Mouse (Mus musculus) E14TG2a.4 (cell line): ENCODE measurements around the gene Rtf2.

Experiments used
- H3K27me3 ChIP-seq: 2 replicates; pipeline ENCODE4 v1.6.1; 2014; ENCODE audit warnings: low read length, control low read depth; ENCODE audit not compliant: insufficient read depth
- H3K36me3 ChIP-seq: 2 replicates; pipeline ENCODE4 v1.6.1; 2014; ENCODE audit warnings: low read length, control low read depth; ENCODE audit not compliant: insufficient read depth
- H3K4me1 ChIP-seq: replicated peaks from 2 replicates; pipeline ENCODE4 v1.6.1; 2014; ENCODE audit warnings: low read depth, low read length, control low read depth
- H3K4me3 ChIP-seq: replicated peaks from 2 replicates; pipeline ENCODE4 v1.5.1; 2014; ENCODE audit warnings: mild to moderate bottlenecking, low read length
- H3K9me3 ChIP-seq: 2 replicates; pipeline ENCODE4 v1.6.1; 2014; ENCODE audit warnings: low read length, control low read depth
- CTCF ChIP-seq: conservative IDR thresholded peaks from 2 replicates; pipeline ENCODE4 v1.5.1; 2014; ENCODE audit warnings: low read length
- NANOG ChIP-seq: IDR thresholded peaks from 2 replicates; pipeline ENCODE4 v1.6.1; 2014; ENCODE audit warnings: borderline replicate concordance, low read length, mixed read lengths
- POU5F1 ChIP-seq: IDR thresholded peaks from 2 replicates; pipeline ENCODE4 v1.6.1; 2014; ENCODE audit warnings: low read length, borderline replicate concordance

Rtf2 gene

DNA sequence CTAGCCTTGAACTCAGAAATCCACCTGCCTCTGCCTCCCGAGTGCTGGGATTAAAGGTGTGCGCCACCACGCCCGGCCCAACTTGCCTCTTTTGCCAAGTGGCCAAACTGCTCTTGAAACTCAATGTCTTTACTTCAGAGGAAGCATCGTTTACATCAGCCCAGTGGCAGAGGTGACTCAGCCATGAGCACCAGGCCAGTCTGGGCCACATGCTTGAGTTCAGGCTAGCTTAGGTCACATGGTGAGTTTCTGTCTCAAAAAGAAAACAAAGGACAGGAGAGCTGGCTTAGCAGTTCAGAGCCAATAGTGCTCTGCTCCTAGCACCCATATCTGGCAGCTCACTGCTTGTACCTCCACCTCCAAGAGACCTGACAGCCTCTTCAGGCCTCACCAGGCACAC, 26.9 kb downstream of the Rtf2 start:
- Histone ChIP-seq H3K27me3 (no peaks in the 10 kb centered on the region), H3K36me3 (peaks cover 78% of the 10 kb centered on the region), H3K4me3 (no peak overlapping the region), H3K4me1 (peaks cover 8% of the 10 kb centered on the region), H3K9me3 (no peaks in the 10 kb centered on the region)
- TF ChIP-seq POU5F1: no peak
- TF ChIP-seq CTCF: no peak
- no peak for TF ChIP-seq NANOG

GRCm38 (mm10) chr2:172468346-172468819, 28.0 kb downstream of the Rtf2 start:
- no peak for TF ChIP-seq CTCF
- no peak for TF ChIP-seq POU5F1
- no peak for TF ChIP-seq NANOG
- no peaks in the 10 kb centered on the region for H3K9me3 ChIP-seq
- H3K4me1 ChIP-seq: peaks cover 8% of the 10 kb centered on the region
- no peak overlapping the region for H3K4me3 ChIP-seq
- no peaks in the 10 kb centered on the region for H3K27me3 ChIP-seq
- H3K36me3 ChIP-seq: peaks cover 66% of the 10 kb centered on the region

DNA sequence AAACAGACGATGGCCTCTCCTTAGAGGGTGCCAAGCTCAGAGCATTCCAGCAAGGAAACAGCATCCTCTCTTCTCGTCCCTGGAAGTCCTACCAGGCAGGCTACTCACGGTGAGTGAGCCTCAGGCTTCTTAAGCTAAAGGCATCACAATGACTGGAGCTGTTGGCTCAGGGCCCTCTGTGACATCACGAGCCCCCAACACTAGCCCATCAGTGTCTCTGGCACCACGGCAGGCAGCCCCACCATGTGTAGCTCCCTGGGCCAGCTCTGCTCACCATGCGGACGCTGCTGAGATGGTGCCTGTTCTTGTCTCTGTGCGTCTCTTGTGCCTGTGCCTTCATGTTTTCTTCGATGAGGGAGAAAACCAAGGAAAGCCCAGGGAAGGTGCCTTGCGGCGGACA, 32.0 kb downstream of the Rtf2 start, which contains the start of gene Fam209:
Gene Fam209, plus strand, starts transcription at position 203 of the 400 bp plus-strand sequence.
- peaks cover 27% of the 10 kb centered on the region for H3K36me3 ChIP-seq
- no peak for TF ChIP-seq POU5F1
- no peak within 1 kb of the TSS for H3K4me3 ChIP-seq
- H3K9me3 ChIP-seq: no peaks in the 10 kb centered on the region
- H3K27me3 ChIP-seq: no peaks in the 10 kb centered on the region
- peaks cover 5% of the 10 kb centered on the region; the same call in 1 of the 2 replicates for H3K4me1 ChIP-seq

DNA sequence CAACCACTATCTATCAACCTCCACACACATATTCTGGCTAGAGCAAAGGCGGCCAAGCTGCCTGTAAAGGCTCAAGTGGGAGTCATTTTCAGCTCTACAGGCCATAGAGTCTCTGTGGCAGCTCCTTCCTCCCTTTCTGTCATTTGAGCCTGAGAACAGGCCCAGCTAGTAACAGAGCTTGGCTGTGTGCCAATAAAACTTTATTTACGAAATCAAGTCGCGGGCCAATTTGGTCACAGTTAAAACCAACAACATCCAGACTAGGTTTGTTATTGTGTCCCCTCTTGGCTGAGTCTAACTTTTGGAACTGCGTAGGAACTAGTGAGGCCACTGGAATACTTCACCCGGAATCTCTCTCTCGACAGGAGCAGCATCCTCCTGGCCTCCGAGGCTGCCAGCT, 33.2 kb downstream of the Rtf2 start:
- Histone ChIP-seq H3K27me3 (no peaks in the 10 kb centered on the region), H3K9me3 (no peaks in the 10 kb centered on the region), H3K4me3 (no peak overlapping the region), H3K36me3 (peaks cover 14% of the 10 kb centered on the region), H3K4me1 (peaks cover 15% of the 10 kb centered on the region)
- no peak for TF ChIP-seq NANOG
- TF ChIP-seq POU5F1: no peak
- no peak for TF ChIP-seq CTCF

- Histone ChIP-seq H3K9me3 (no peaks in the 10 kb centered on the region), H3K36me3 (peaks cover under 1% of the 10 kb centered on the region; the same call in 1 of the 2 replicates), H3K4me1 (peaks cover 19% of the 10 kb centered on the region), H3K4me3 (no peak overlapping the region), H3K27me3 (no peaks in the 10 kb centered on the region)
- TF ChIP-seq NANOG (no peak), POU5F1 (no peak), CTCF (peak; percentile 61)
Measured at GRCm38 (mm10) chr2:172474970-172475369, 34.6 kb downstream of the Rtf2 start.

- H3K36me3 ChIP-seq: no peaks in the 10 kb centered on the region
- TF ChIP-seq POU5F1 (no peak), NANOG (no peak), CTCF (no peak)
Measured at GRCm38 (mm10) chr2:172476707-172477260, 36.4 kb downstream of the Rtf2 start.

GRCm38 (mm10) chr2:172477350-172477749, 37.0 kb downstream of the Rtf2 start:
- TF ChIP-seq POU5F1 (no peak), CTCF (no peak), NANOG (no peak)
- H3K9me3 ChIP-seq: no peaks in the 10 kb centered on the region
- no peak overlapping the region for H3K4me3 ChIP-seq
- no peaks in the 10 kb centered on the region for H3K36me3 ChIP-seq
- H3K4me1 ChIP-seq: peaks cover 34% of the 10 kb centered on the region
- no peaks in the 10 kb centered on the region for H3K27me3 ChIP-seq

More at GRCm38 (mm10) chr2:172476707-172477260, 36.4 kb downstream of the Rtf2 start:
- H3K4me3 ChIP-seq: no peak overlapping the region
- H3K27me3 ChIP-seq: no peaks in the 10 kb centered on the region
- no peaks in the 10 kb centered on the region for H3K9me3 ChIP-seq
- H3K4me1 ChIP-seq: peaks cover 30% of the 10 kb centered on the region

DNA sequence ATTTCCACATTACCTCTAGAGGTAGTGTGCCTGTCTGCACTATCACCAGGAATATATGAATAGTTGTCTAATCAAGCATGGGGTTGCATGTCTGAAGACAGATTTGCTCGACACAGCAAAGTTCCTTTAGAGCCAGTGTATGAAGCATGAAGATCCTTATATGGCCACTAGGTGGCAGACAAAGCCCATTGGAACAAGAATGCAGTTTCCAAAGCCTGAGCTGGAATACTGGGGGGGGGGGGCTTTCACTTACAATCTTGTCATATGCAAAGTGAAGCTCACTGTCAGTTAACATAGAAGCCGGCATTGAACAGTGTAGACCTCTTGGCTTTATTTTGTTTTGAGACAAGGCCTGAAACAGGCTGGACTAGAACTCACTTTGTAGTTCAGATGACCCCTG, 37.5 kb downstream of the Rtf2 start:
- Histone ChIP-seq H3K9me3 (no peaks in the 10 kb centered on the region), H3K36me3 (no peaks in the 10 kb centered on the region), H3K4me3 (no peak overlapping the region), H3K27me3 (no peaks in the 10 kb centered on the region; the same call in 1 of the 2 replicates), H3K4me1 (peaks cover 34% of the 10 kb centered on the region)
- peak; percentile 64 for TF ChIP-seq CTCF
- TF ChIP-seq NANOG: no peak
- TF ChIP-seq POU5F1: no peak

- peaks cover 2% of the 10 kb centered on the region; the same call in 1 of the 2 replicates for H3K27me3 ChIP-seq
- H3K36me3 ChIP-seq: no peaks in the 10 kb centered on the region
- H3K4me1 ChIP-seq: peaks cover 34% of the 10 kb centered on the region
- TF ChIP-seq CTCF (no peak), NANOG (no peak), POU5F1 (no peak)
- H3K9me3 ChIP-seq: no peaks in the 10 kb centered on the region
- H3K4me3 ChIP-seq: no peak overlapping the region
Measured at GRCm38 (mm10) chr2:172480296-172480695, 39.9 kb downstream of the Rtf2 start.
